Mouse (Mus musculus) testis, adult 2 months (tissue): Measurements from ENCODE around the gene Spout1.

Experiments used
- CTCF ChIP-seq: fragments of 200-500 bp; IDR thresholded peaks from 2 replicates; pipeline ENCODE4 v1.5.1; 2012; ENCODE audit warnings: low read depth, mild to moderate bottlenecking, inconsistent platforms, low read length, moderate library complexity; ENCODE audit not compliant: control insufficient read depth, insufficient read depth, insufficient replicate concordance
- POLR2A ChIP-seq: fragments of 200-500 bp; IDR thresholded peaks from 2 replicates; pipeline ENCODE4 v1.6.1; 2012; ENCODE audit warnings: low read depth, mild to moderate bottlenecking, inconsistent platforms, low read length, moderate library complexity; ENCODE audit not compliant: control insufficient read depth

- no peak for TF ChIP-seq CTCF
- TF ChIP-seq POLR2A, result no peak
Measured at GRCm38 (mm10) chr2:30207886-30208285, 29.6 kb upstream of the Spout1 start.
